Mouse (Mus musculus) heart, postnatal 25 days (tissue): ENCODE data around the gene Grem1. TPM values are rescaled to one million over a fixed set of nuclear protein-coding genes. Genes with fewer than 3 reads are reported as not detected.

Source experiments
- DNase-seq: peaks from one replicate; pipeline ENCODE4 v3.0.0; 2022; ENCODE audit warnings: low spot score
- intact Hi-C: fragments of 180-260 bp; cut with DNase I; formaldehyde crosslinking; loops from one replicate; pipeline ENCODE4 v1.15.1; 2025
- total RNA-seq, 2 experiments: library from RNA; stranded (reverse); gene quantifications; 2 replicates each; pipeline ENCODE4 v1.2.3; 2021

Gene Grem1
- total RNA-seq, 2 experiments from 2014 or later: not detected

- intact Hi-C loops: no loop called here
- no peak for DNase-seq
Observed at GRCm38 (mm10) chr2:113765885-113766284, 7.4 kb upstream of the Grem1 start.

GRCm38 (mm10) chr2:113764968-113765367, 6.5 kb upstream of the Grem1 start:
- intact Hi-C loops: no loop called here
- DNase-seq: no peak

- intact Hi-C loops: no loop called here
- DNase-seq: no peak
Observed at GRCm38 (mm10) chr2:113757525-113758310, 728 bp downstream of the Grem1 start.

- DNase-seq: no peak
- intact Hi-C loops: no loop called here
Observed at GRCm38 (mm10) chr2:113756924-113757524, 1.4 kb downstream of the Grem1 start.

- DNase-seq: no peak
- intact Hi-C loops: no loop called here
Observed at GRCm38 (mm10) chr2:113749721-113750120, 8.7 kb downstream of the Grem1 start.

- intact Hi-C loops: no loop called here
- no peak for DNase-seq
Observed at GRCm38 (mm10) chr2:113749309-113749708, 9.1 kb downstream of the Grem1 start.

- intact Hi-C loops: no loop called here
- DNase-seq: no peak
Observed at GRCm38 (mm10) chr2:113728581-113728980, 29.9 kb downstream of the Grem1 start.

- no peak for DNase-seq
- intact Hi-C loops: no loop called here
Observed at GRCm38 (mm10) chr2:113714801-113715200, 43.6 kb downstream of the Grem1 start.

- intact Hi-C loops: no loop called here
- no peak for DNase-seq
Observed at GRCm38 (mm10) chr2:113713406-113713805, 45.0 kb downstream of the Grem1 start.

GRCm38 (mm10) chr2:113707507-113707906, 50.9 kb downstream of the Grem1 start:
- no peak for DNase-seq
- intact Hi-C loops: no loop called here

- no peak for DNase-seq
- intact Hi-C loops: no loop called here
Observed at GRCm38 (mm10) chr2:113701507-113701906, 56.9 kb downstream of the Grem1 start.

GRCm38 (mm10) chr2:113696647-113697046, 61.8 kb downstream of the Grem1 start:
- intact Hi-C loops: no loop called here
- no peak for DNase-seq

GRCm38 (mm10) chr2:113696222-113696621, 62.2 kb downstream of the Grem1 start:
- intact Hi-C loops: no loop called here
- DNase-seq: no peak

Other genes with a start within 250 kb of the Grem1 start
- not detected for gene Scg5, start 70.5 kb upstream of the Grem1 start, total RNA-seq
- 1 to 10 TPM; 2.0 to 2.2 TPM for gene Arhgap11a, start 90.0 kb upstream of the Grem1 start, total RNA-seq